Mouse (Mus musculus) ES-Bruce4 (cell line): ENCODE results near the gene Vps37d.

Source experiments
- CTCF ChIP-seq: IDR thresholded peaks from one replicate; pipeline ENCODE4 v1.8.1; 2011; ENCODE audit warnings: low read depth, low read length
- EP300 ChIP-seq: IDR thresholded peaks from 2 replicates; pipeline ENCODE4 v1.6.1; 2011; ENCODE audit warnings: low read depth, low read length; ENCODE audit not compliant: insufficient read depth
- POLR2A ChIP-seq: IDR thresholded peaks from one replicate; pipeline ENCODE4 v1.8.1; 2011; ENCODE audit warnings: low read length; ENCODE audit not compliant: insufficient read depth

DNA sequence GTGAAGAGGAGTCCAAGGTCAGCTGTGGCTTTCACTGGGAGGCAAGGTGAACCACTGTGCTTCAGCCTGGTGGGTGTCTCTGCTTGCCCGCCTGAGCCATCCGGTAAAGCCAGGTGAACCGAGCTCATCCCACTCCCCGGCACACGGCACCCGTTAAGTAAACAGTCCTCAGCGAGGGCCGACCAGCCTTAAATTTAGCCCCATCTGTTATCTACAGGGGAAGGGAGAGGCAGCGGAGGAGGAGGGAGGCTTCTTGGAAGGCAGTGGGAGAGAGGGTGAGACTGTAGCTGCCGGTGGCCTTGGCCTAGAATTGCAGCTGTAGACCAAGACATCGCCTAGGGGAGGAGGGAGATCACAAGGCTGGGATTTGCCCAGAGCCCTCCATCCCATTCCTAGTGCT is 37.3 kb downstream of the Vps37d start:
- no peak for TF ChIP-seq EP300
- no peak for TF ChIP-seq CTCF
- TF ChIP-seq POLR2A: no peak
